Mouse (Mus musculus): ENCODE data around the gene Sox5. TPM values are rescaled to one million over a fixed set of nuclear protein-coding genes. Genes with fewer than 3 reads are reported as not detected.

Sox5 gene
- polyA plus RNA-seq, 1 experiment from 2014 or later, result 4.9 TPM

DNA sequence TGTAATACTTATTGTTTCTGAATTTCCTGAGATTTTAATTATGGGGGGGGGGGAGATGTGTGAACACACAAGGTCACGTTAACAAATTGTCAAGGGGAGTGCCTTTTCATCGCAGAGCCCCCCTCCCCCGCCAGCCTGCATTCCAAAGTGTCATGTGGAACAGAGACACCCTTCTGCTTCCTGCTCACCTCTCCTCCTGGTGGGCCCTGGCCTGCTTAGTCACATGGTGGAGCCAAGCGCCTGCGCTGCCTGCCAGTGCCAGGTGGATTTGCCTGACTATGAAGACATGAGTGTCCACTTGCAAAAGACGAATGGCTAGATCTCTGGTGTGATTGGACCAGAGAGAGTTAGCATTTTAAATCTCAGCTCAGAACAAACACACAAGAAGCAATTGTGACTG is 462.1 kb downstream of the Sox5 start:
- H3K4me1 ChIP-seq (replicated peaks), result no peaks in the 10 kb centered on the region
- no peak overlapping the region for H3K4me2 ChIP-seq
- no peaks in the 10 kb centered on the region for H3K36me3 ChIP-seq
- no peak overlapping the region for H3K27ac ChIP-seq
- H3K4me3 ChIP-seq (replicated peaks), result no peak overlapping the region
- no peaks in the 10 kb centered on the region for H3K9me3 ChIP-seq (replicated peaks)
- no peak for ATAC-seq (ENCODE audit: low read depth)
- H3K27me3 ChIP-seq, result no peaks in the 10 kb centered on the region
- 67% methylated on average over 6 of the region's 6 CpGs for WGBS (ENCODE audit: insufficient replicate concordance)
- no peak overlapping the region for H3K9ac ChIP-seq
- no peak for DNase-seq

DNA sequence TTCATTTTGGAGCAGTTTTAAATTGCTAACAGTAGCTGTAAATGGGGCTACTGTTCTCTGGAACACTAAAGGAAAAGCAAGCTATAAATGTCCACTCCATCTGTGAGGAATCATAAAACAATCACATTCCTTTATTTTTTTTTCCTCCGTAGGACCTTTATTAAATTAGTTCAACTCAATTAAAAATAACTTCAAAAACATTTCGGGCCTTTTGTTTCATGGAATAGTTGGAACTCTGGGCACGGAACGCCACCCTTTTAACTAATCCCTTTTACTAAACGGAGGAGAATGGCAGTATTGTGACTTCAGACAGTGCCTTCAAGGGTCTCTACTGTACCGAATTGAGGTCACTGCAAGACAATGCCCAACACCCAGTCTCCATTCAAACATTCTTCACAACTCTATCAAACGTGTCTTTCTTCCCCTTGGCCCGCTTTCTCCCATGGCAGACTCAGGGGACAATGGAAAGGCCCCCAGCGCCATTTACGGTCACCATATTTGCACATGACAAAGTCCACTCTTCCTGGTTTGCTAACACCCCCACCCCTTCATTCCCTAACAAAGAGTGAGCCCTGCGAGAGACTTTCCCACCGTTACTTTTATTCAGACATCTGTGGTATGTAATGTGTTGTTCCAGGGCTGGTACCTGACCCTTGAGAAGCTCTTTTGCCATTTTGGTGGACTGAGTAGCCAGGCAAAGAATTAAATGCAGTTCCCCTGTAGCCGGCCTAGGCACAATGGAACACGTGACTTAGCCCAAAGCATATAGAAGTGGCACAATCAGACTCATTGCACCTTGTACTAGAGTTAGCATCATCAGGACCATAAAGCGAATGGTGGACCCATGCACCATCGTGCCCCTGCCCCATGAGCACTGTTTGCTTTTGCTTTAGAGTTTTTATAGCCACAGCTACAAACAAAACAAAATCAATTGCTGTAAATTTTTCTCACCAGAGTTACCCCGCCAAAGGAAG is 468.7 kb downstream of the Sox5 start:
- H3K9me3 ChIP-seq (replicated peaks), result no peaks in the 10 kb centered on the region
- no peak overlapping the region for H3K27ac ChIP-seq
- H3K36me3 ChIP-seq, result no peaks in the 10 kb centered on the region
- no peaks in the 10 kb centered on the region for H3K4me1 ChIP-seq (replicated peaks)
- H3K27me3 ChIP-seq, result no peaks in the 10 kb centered on the region
- DNase-seq (no peak), ATAC-seq (ENCODE audit: low read depth) (no peak)
- no peak overlapping the region for H3K9ac ChIP-seq
- H3K4me3 ChIP-seq (replicated peaks), result no peak overlapping the region
- WGBS (ENCODE audit: insufficient replicate concordance), result 67% methylated on average over 17 of the region's 17 CpGs
- H3K4me2 ChIP-seq, result no peak overlapping the region

DNA sequence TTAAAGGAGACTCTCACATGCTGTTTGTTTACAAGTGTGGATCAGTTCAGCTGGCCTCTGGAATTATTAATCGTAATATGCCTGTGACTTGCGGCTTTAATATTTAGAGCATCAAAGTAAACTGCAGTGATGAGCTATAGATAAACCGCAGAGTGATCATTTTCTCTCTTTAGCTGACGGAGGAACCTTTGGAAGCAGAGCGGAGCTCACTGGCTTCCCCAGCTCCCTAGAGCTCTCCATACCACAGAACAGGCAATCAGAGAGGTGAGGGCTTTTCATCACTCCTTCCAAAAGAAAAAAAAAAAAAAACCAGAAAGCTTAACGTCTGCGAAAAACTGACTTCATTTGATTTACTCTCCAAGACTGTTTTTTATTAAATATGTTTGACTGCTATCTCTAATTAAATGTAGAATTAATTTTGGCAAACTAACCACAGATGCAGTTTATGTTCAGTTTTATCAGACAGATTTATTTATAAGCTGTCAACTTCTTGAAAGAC is 469.4 kb downstream of the Sox5 start:
- no peak overlapping the region for H3K4me3 ChIP-seq (replicated peaks)
- no peak overlapping the region for H3K9ac ChIP-seq
- no peak overlapping the region for H3K4me2 ChIP-seq
- WGBS (ENCODE audit: insufficient replicate concordance), result 70% methylated on average over 7 of the region's 7 CpGs
- no peaks in the 10 kb centered on the region for H3K9me3 ChIP-seq (replicated peaks)
- H3K27me3 ChIP-seq, result no peaks in the 10 kb centered on the region
- H3K27ac ChIP-seq, result peak overlapping the region; percentile 23; the same call in 1 of the 2 replicates
- DNase-seq (no peak), ATAC-seq (ENCODE audit: low read depth) (no peak)
- no peaks in the 10 kb centered on the region for H3K4me1 ChIP-seq (replicated peaks)
- no peaks in the 10 kb centered on the region for H3K36me3 ChIP-seq

DNA sequence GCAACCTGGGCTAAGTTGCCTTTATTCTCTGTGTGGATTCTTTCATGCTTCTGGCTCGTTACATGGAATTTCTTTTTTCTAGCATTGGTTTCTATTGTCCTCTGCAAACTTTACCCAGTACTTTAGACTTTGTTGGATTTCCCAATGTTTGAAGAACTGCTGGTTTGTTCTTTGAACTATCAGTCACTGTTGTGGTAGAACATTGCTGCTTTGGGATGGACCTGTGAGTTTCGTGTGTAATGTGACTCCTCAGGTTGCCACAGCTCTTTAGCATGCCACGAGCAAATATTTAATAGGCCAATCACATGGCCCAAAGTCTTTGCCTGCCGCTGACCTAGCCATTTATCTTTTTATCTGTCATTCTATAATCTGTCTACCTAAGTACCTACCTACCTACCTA is 470.0 kb downstream of the Sox5 start:
- DNase-seq (no peak), ATAC-seq (ENCODE audit: low read depth) (peak; percentile 68)
- no peak overlapping the region for H3K4me3 ChIP-seq (replicated peaks)
- no peaks in the 10 kb centered on the region for H3K9me3 ChIP-seq (replicated peaks)
- 63% methylated on average over 4 of the region's 4 CpGs for WGBS (ENCODE audit: insufficient replicate concordance)
- no peaks in the 10 kb centered on the region for H3K27me3 ChIP-seq
- no peaks in the 10 kb centered on the region for H3K4me1 ChIP-seq (replicated peaks)
- no peak overlapping the region for H3K27ac ChIP-seq
- H3K9ac ChIP-seq, result no peak overlapping the region
- no peaks in the 10 kb centered on the region for H3K36me3 ChIP-seq
- H3K4me2 ChIP-seq, result no peak overlapping the region

DNA sequence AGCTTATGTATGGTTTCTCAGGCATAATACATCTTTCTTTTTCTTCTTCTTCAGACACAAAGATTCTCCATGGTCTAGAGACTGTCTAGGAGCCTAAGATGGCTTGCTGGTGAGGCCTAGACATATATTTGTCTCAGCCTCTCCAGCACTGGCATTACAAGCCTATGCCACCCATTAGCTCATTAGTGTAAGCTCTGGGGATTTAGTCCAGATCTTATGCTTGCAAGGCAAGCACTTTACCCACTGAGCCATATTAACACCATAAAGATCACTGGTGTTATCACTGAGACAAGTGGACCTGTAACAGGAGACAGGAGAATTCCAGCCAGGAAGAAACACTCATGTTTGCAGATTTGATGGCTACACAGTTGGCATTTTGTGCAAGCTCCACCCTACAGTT is 472.6 kb downstream of the Sox5 start:
- Histone ChIP-seq H3K4me2 (no peak overlapping the region), H3K36me3 (no peaks in the 10 kb centered on the region), H3K9me3 (replicated peaks) (no peaks in the 10 kb centered on the region), H3K27me3 (no peaks in the 10 kb centered on the region), H3K4me3 (replicated peaks) (no peak overlapping the region), H3K9ac (no peak overlapping the region), H3K4me1 (replicated peaks) (no peaks in the 10 kb centered on the region), H3K27ac (no peak overlapping the region)
- no peak for ATAC-seq (ENCODE audit: low read depth)
- DNase-seq, result no peak

DNA sequence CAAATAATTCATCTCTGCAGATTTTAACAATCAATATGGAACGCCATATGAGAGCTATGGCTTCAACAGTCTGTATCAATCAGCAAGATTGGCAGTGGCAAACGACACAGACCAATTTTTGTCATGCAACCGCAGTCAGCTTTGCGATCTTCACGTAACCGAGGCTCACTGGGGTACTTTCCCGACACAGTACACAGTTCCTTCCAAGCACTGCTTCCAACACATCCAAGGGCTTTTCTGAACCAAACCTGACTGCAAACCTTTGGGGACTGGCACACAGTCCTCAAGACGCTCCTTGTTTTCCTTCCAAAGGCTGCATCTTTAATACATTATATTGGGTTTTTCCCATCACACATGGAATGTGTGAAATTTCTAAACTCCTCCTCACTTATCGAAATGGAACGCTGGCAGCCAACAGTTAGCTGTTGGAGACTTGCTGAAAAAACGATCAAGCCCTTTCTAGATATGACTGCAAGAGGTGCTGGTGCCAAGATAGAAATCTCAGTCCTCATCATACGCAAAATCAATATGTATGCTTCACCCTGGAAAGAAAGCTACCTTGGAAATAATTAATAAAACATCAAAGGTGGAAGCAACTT is 474.1 kb downstream of the Sox5 start:
- 78% methylated on average over 12 of the region's 12 CpGs for WGBS (ENCODE audit: insufficient replicate concordance)
- Histone ChIP-seq H3K4me1 (replicated peaks) (no peaks in the 10 kb centered on the region), H3K4me2 (no peak overlapping the region), H3K36me3 (no peaks in the 10 kb centered on the region), H3K9me3 (replicated peaks) (no peaks in the 10 kb centered on the region), H3K27ac (no peak overlapping the region), H3K9ac (no peak overlapping the region), H3K4me3 (replicated peaks) (no peak overlapping the region), H3K27me3 (no peaks in the 10 kb centered on the region)
- DNase-seq (no peak), ATAC-seq (ENCODE audit: low read depth) (no peak)

DNA sequence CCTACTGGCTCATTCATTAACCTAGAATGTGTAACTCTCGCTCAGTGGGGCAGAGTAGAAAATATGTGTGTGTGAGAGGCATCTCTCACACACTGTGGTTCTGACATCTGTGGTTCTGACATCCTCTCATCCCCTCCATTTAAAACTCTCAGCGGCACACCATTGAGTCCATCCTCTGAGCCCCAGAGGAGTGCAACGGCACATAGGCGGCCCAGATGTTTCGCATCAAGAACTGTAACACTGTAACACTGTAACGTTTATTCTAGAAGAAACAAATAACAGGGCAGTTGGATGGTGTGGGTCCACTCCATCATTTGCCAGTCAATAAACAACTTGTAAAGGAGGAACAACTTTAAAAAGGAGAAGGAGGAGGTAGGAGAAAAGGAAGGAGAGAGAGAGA is 479.0 kb downstream of the Sox5 start:
- Histone ChIP-seq H3K4me2 (no peak overlapping the region), H3K27me3 (no peaks in the 10 kb centered on the region), H3K9ac (no peak overlapping the region), H3K36me3 (no peaks in the 10 kb centered on the region), H3K9me3 (replicated peaks) (no peaks in the 10 kb centered on the region), H3K4me3 (replicated peaks) (no peak overlapping the region), H3K27ac (no peak overlapping the region), H3K4me1 (replicated peaks) (peaks cover 9% of the 10 kb centered on the region; the same call in 1 of the 2 replicates)
- WGBS (ENCODE audit: insufficient replicate concordance), result 77% methylated on average over 6 of the region's 6 CpGs
- DNase-seq, result no peak
- no peak for ATAC-seq (ENCODE audit: low read depth)

DNA sequence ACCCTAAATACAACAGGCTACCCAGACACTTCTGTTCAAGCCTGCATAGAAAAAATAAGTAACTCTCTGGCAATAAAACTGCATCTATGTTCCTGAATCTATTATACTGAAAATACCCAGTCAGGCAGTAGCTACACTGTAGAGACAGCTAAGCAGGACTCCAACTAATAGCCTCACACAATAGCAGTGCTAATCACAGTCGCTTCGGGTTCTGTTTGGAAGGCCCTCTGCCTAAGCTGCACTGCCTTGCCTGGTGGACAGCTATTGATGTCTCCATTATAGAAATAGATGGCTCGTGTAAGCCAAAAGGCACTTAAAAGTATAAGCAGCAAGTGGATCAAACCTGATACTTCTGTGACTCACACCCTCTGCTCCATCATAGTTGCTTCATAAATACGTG is 480.7 kb downstream of the Sox5 start:
- WGBS (ENCODE audit: insufficient replicate concordance), result 70% methylated on average over 4 of the region's 4 CpGs
- Histone ChIP-seq H3K4me2 (no peak overlapping the region), H3K4me3 (replicated peaks) (no peak overlapping the region), H3K27ac (no peak overlapping the region), H3K9me3 (replicated peaks) (peaks cover under 1% of the 10 kb centered on the region; the same call in 1 of the 2 replicates), H3K27me3 (no peaks in the 10 kb centered on the region), H3K9ac (no peak overlapping the region), H3K36me3 (no peaks in the 10 kb centered on the region), H3K4me1 (replicated peaks) (peaks cover 9% of the 10 kb centered on the region; the same call in 1 of the 2 replicates)
- no peak for DNase-seq
- no peak for ATAC-seq (ENCODE audit: low read depth)

DNA sequence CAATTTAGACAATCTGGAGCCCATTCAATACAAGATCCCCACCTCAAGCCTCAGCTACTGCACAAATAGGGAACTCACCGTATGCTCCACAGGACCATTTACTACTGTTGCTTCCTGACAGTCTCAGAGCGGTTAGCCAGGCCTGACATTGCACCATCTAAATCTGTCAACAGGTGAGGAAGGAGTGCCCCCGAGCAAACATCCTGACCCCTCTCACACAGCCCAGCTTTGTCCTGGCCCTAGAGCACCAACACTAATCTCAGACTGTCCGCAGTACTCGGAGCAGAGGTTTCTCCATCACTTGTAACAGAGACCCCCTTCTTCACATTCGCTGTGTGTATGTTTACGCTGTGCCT is 482.3 kb downstream of the Sox5 start:
- H3K36me3 ChIP-seq, result no peaks in the 10 kb centered on the region
- no peak for ATAC-seq (ENCODE audit: low read depth)
- H3K4me1 ChIP-seq (replicated peaks), result peaks cover 9% of the 10 kb centered on the region; the same call in 1 of the 2 replicates
- no peaks in the 10 kb centered on the region for H3K27me3 ChIP-seq
- H3K27ac ChIP-seq, result no peak overlapping the region
- no peak for DNase-seq
- no peak overlapping the region for H3K4me3 ChIP-seq (replicated peaks)
- H3K9me3 ChIP-seq (replicated peaks), result peaks cover 5% of the 10 kb centered on the region; the same call in 1 of the 2 replicates
- WGBS (ENCODE audit: insufficient replicate concordance), result 56% methylated on average over 7 of the region's 7 CpGs
- no peak overlapping the region for H3K4me2 ChIP-seq
- H3K9ac ChIP-seq, result no peak overlapping the region

DNA sequence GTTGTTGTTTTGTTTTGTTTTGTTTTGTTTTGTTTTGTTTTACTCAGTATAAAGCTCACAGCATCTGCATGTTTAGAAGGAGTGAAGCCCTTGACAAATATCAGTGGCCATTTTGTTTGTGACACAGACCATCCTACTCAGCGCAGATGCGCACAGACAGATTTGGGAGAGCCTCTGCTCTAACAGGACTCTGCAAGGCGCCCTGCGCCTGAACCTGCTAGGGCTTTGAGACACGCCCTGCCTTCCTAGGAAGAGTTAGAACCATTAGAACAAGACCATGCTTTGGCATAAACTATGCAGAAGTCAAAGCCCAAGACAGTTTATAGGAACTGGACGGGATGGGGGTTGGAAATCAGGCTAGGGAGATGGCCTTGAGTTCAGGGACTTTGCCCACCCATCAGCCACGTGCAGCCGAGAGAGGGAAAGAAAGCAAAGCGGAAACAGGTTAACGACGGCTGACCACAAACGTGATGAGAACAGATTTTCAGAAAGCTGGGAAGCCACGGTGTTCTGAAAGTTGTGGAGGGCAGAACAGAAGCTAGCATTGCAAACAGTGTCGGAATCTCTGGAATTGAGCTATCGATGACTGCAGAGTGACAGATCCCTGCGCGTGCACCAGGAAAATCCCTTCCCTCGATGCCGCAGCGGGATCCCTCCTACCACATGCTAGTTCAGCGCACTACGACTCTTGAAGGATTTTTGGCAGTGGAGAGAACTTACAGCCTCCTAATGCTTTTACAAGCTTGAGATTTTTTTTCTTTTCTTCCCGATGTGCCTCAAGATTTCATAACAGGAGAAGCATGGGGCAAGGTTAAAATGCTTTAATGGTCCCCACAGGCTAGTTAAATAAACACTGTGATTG is 482.9 kb downstream of the Sox5 start:
- Histone ChIP-seq H3K4me2 (no peak overlapping the region), H3K4me1 (replicated peaks) (peaks cover 9% of the 10 kb centered on the region; the same call in 1 of the 2 replicates), H3K27ac (no peak overlapping the region), H3K4me3 (replicated peaks) (no peak overlapping the region), H3K27me3 (no peaks in the 10 kb centered on the region), H3K9me3 (replicated peaks) (peaks cover 5% of the 10 kb centered on the region; the same call in 1 of the 2 replicates), H3K9ac (no peak overlapping the region), H3K36me3 (no peaks in the 10 kb centered on the region)
- WGBS (ENCODE audit: insufficient replicate concordance), result 70% methylated on average over 23 of the region's 23 CpGs
- ATAC-seq (ENCODE audit: low read depth) (no peak), DNase-seq (no peak)

DNA sequence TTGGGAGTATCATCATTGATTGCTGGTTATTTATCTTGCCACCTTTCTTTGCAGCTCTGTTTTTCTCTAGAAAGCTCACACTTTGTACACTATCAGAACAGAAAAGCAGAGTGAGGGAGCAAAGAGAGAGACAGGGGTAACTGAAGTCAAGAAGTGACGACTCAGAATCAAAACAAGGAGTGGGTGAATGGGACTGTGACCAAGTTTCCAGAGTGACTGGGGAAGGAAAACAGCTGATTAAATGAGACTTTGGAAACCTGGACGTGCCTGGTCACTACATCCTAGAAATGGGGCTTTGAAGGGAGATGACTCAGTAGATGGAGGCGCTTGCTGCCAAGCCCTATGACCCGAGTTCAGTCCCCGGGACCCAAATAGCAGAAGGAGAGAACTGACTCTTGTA is 483.9 kb downstream of the Sox5 start:
- H3K4me1 ChIP-seq (replicated peaks), result peaks cover 9% of the 10 kb centered on the region; the same call in 1 of the 2 replicates
- ATAC-seq (ENCODE audit: low read depth) (no peak), DNase-seq (no peak)
- H3K27me3 ChIP-seq, result no peaks in the 10 kb centered on the region
- H3K27ac ChIP-seq, result no peak overlapping the region
- no peak overlapping the region for H3K4me2 ChIP-seq
- no peak overlapping the region for H3K9ac ChIP-seq
- peaks cover 5% of the 10 kb centered on the region; the same call in 1 of the 2 replicates for H3K9me3 ChIP-seq (replicated peaks)
- H3K36me3 ChIP-seq, result no peaks in the 10 kb centered on the region
- no peak overlapping the region for H3K4me3 ChIP-seq (replicated peaks)
- 64% methylated on average over 5 of the region's 5 CpGs for WGBS (ENCODE audit: insufficient replicate concordance)
